Mouse (Mus musculus): ENCODE results near the gene Helz. TPM values are rescaled to one million over a fixed set of nuclear protein-coding genes. Genes with fewer than 3 reads are reported as not detected.
A peak's percentile ranks its signal among the peaks of the same experiment; 100 is the strongest.

Helz gene
- polyA plus RNA-seq, 1 experiment from 2014 or later, result 14.2 TPM

- H3K9ac ChIP-seq (ENCODE audit: low read depth, low read length), result no peak overlapping the region
- no peak overlapping the region for H3K27ac ChIP-seq (ENCODE audit: low read depth, low read length)
- H3K4me1 ChIP-seq (ENCODE audit: control insufficient read depth, insufficient read depth, low read depth, low read length), result no peaks in the 10 kb centered on the region
- no peak for ATAC-seq
- H3K36me3 ChIP-seq (ENCODE audit: control insufficient read depth, insufficient read depth, low read length), result peaks cover 37% of the 10 kb centered on the region
- H3K27me3 ChIP-seq (replicated peaks; ENCODE audit: control insufficient read depth, insufficient read depth, low read length), result no peaks in the 10 kb centered on the region
- WGBS, result 87% methylated on average over 6 of the region's 6 CpGs
- H3K4me2 ChIP-seq (ENCODE audit: low read length), result no peak overlapping the region
- H3K9me3 ChIP-seq (ENCODE audit: control insufficient read depth, low read length), result no peaks in the 10 kb centered on the region
- no peak overlapping the region for H3K4me3 ChIP-seq (ENCODE audit: low read length)
Observed at GRCm38 (mm10) chr11:107668223-107668622, 120.5 kb downstream of the Helz start.

- peaks cover 40% of the 10 kb centered on the region for H3K36me3 ChIP-seq (ENCODE audit: control insufficient read depth, insufficient read depth, low read length)
Observed at GRCm38 (mm10) chr11:107668977-107669376, 121.2 kb downstream of the Helz start.

GRCm38 (mm10) chr11:107674006-107674405 lies 126.3 kb downstream of the Helz start:
- Histone ChIP-seq H3K4me2 (ENCODE audit: low read length) (no peak overlapping the region), H3K27me3 (replicated peaks; ENCODE audit: control insufficient read depth, insufficient read depth, low read length) (no peaks in the 10 kb centered on the region), H3K4me1 (ENCODE audit: control insufficient read depth, insufficient read depth, low read depth, low read length) (peaks cover 9% of the 10 kb centered on the region), H3K4me3 (ENCODE audit: low read length) (no peak overlapping the region), H3K9ac (ENCODE audit: low read depth, low read length) (no peak overlapping the region), H3K36me3 (ENCODE audit: control insufficient read depth, insufficient read depth, low read length) (peaks cover 28% of the 10 kb centered on the region), H3K9me3 (ENCODE audit: control insufficient read depth, low read length) (no peaks in the 10 kb centered on the region), H3K27ac (ENCODE audit: low read depth, low read length) (no peak overlapping the region)
- 87% methylated on average over 5 of the region's 5 CpGs for WGBS
- ATAC-seq, result no peak

More at GRCm38 (mm10) chr11:107668977-107669376, 121.2 kb downstream of the Helz start:
- 90% methylated on average over 4 of the region's 4 CpGs for WGBS
- no peak for ATAC-seq
- Histone ChIP-seq H3K9me3 (ENCODE audit: control insufficient read depth, low read length) (no peaks in the 10 kb centered on the region), H3K27me3 (replicated peaks; ENCODE audit: control insufficient read depth, insufficient read depth, low read length) (no peaks in the 10 kb centered on the region), H3K4me1 (ENCODE audit: control insufficient read depth, insufficient read depth, low read depth, low read length) (no peaks in the 10 kb centered on the region), H3K27ac (ENCODE audit: low read depth, low read length) (no peak overlapping the region), H3K4me3 (ENCODE audit: low read length) (no peak overlapping the region), H3K9ac (ENCODE audit: low read depth, low read length) (no peak overlapping the region), H3K4me2 (ENCODE audit: low read length) (no peak overlapping the region)

GRCm38 (mm10) chr11:107674601-107675000 lies 126.9 kb downstream of the Helz start:
- Histone ChIP-seq H3K27me3 (replicated peaks; ENCODE audit: control insufficient read depth, insufficient read depth, low read length) (no peaks in the 10 kb centered on the region), H3K4me2 (ENCODE audit: low read length) (no peak overlapping the region), H3K4me1 (ENCODE audit: control insufficient read depth, insufficient read depth, low read depth, low read length) (peaks cover 9% of the 10 kb centered on the region), H3K4me3 (ENCODE audit: low read length) (no peak overlapping the region), H3K9ac (ENCODE audit: low read depth, low read length) (no peak overlapping the region), H3K27ac (ENCODE audit: low read depth, low read length) (no peak overlapping the region), H3K36me3 (ENCODE audit: control insufficient read depth, insufficient read depth, low read length) (peaks cover 28% of the 10 kb centered on the region), H3K9me3 (ENCODE audit: control insufficient read depth, low read length) (no peaks in the 10 kb centered on the region)
- ATAC-seq, result no peak
- WGBS, result 90% methylated on average over 8 of the region's 8 CpGs

GRCm38 (mm10) chr11:107675246-107675645 lies 127.5 kb downstream of the Helz start:
- H3K4me1 ChIP-seq (ENCODE audit: control insufficient read depth, insufficient read depth, low read depth, low read length), result peaks cover 9% of the 10 kb centered on the region
- H3K9ac ChIP-seq (ENCODE audit: low read depth, low read length), result no peak overlapping the region; the same call in 1 of the 2 replicates
- H3K36me3 ChIP-seq (ENCODE audit: control insufficient read depth, insufficient read depth, low read length), result peaks cover 24% of the 10 kb centered on the region
- H3K9me3 ChIP-seq (ENCODE audit: control insufficient read depth, low read length), result no peaks in the 10 kb centered on the region
- no peak overlapping the region for H3K27ac ChIP-seq (ENCODE audit: low read depth, low read length)
- no peaks in the 10 kb centered on the region for H3K27me3 ChIP-seq (replicated peaks; ENCODE audit: control insufficient read depth, insufficient read depth, low read length)
- 80% methylated on average over 10 of the region's 10 CpGs for WGBS
- H3K4me2 ChIP-seq (ENCODE audit: low read length), result no peak overlapping the region
- ATAC-seq, result no peak
- H3K4me3 ChIP-seq (ENCODE audit: low read length), result no peak overlapping the region

GRCm38 (mm10) chr11:107676207-107676940 lies 128.6 kb downstream of the Helz start:
- WGBS, result 25% methylated on average over 17 of the region's 17 CpGs
- Histone ChIP-seq H3K4me3 (ENCODE audit: low read length) (no peak overlapping the region), H3K9me3 (ENCODE audit: control insufficient read depth, low read length) (no peaks in the 10 kb centered on the region), H3K27ac (ENCODE audit: low read depth, low read length) (peak overlapping the region; percentile 55; the same call in 1 of the 2 replicates), H3K9ac (ENCODE audit: low read depth, low read length) (peak overlapping the region; percentile 23; the same call in 1 of the 2 replicates), H3K4me2 (ENCODE audit: low read length) (peak overlapping the region; percentile 47), H3K36me3 (ENCODE audit: control insufficient read depth, insufficient read depth, low read length) (peaks cover 14% of the 10 kb centered on the region), H3K27me3 (replicated peaks; ENCODE audit: control insufficient read depth, insufficient read depth, low read length) (no peaks in the 10 kb centered on the region), H3K4me1 (ENCODE audit: control insufficient read depth, insufficient read depth, low read depth, low read length) (peaks cover 9% of the 10 kb centered on the region)
- ATAC-seq, result no peak; the same call in 1 of the 2 replicates

- peak; percentile 48; the same call in 1 of the 2 replicates for ATAC-seq
- 36% methylated on average over 9 of the region's 9 CpGs for WGBS
- no peak overlapping the region for H3K9ac ChIP-seq (ENCODE audit: low read depth, low read length)
Observed at GRCm38 (mm10) chr11:107682694-107683355, 135.1 kb downstream of the Helz start.

GRCm38 (mm10) chr11:107683544-107684465 lies 136.1 kb downstream of the Helz start:
- H3K27me3 ChIP-seq (replicated peaks; ENCODE audit: control insufficient read depth, insufficient read depth, low read length), result no peaks in the 10 kb centered on the region
- peaks cover 12% of the 10 kb centered on the region for H3K4me1 ChIP-seq (ENCODE audit: control insufficient read depth, insufficient read depth, low read depth, low read length)
- ATAC-seq, result peak; percentile 67; the same call in 1 of the 2 replicates
- no peak overlapping the region for H3K27ac ChIP-seq (ENCODE audit: low read depth, low read length)
- peaks cover 13% of the 10 kb centered on the region for H3K36me3 ChIP-seq (ENCODE audit: control insufficient read depth, insufficient read depth, low read length)
- H3K9me3 ChIP-seq (ENCODE audit: control insufficient read depth, low read length), result no peaks in the 10 kb centered on the region
- H3K4me3 ChIP-seq (ENCODE audit: low read length), result no peak overlapping the region
- H3K9ac ChIP-seq (ENCODE audit: low read depth, low read length), result no peak overlapping the region
- H3K4me2 ChIP-seq (ENCODE audit: low read length), result no peak overlapping the region
- 35% methylated on average over 19 of the region's 19 CpGs for WGBS

More at GRCm38 (mm10) chr11:107682694-107683355, 135.1 kb downstream of the Helz start:
- peak overlapping the region; percentile 10; the same call in 1 of the 2 replicates for H3K27ac ChIP-seq (ENCODE audit: low read depth, low read length)
- no peak overlapping the region for H3K4me3 ChIP-seq (ENCODE audit: low read length)
- no peaks in the 10 kb centered on the region for H3K9me3 ChIP-seq (ENCODE audit: control insufficient read depth, low read length)
- peaks cover 12% of the 10 kb centered on the region for H3K4me1 ChIP-seq (ENCODE audit: control insufficient read depth, insufficient read depth, low read depth, low read length)
- H3K27me3 ChIP-seq (replicated peaks; ENCODE audit: control insufficient read depth, insufficient read depth, low read length), result no peaks in the 10 kb centered on the region
- peaks cover 10% of the 10 kb centered on the region for H3K36me3 ChIP-seq (ENCODE audit: control insufficient read depth, insufficient read depth, low read length)
- no peak overlapping the region for H3K4me2 ChIP-seq (ENCODE audit: low read length)

Measured in hindbrain, embryonic 16.5 days (tissue).